Mouse (Mus musculus): ENCODE data around the gene H2-Ob. TPM values are rescaled to one million over a fixed set of nuclear protein-coding genes. Genes with fewer than 3 reads are reported as not detected.

The H2-Ob gene
- polyA plus RNA-seq, 1 experiment from 2014 or later = 0.33 TPM

GRCm38 (mm10) chr17:34280499-34281038 is 41.9 kb downstream of the H2-Ob start:
- no peak for ATAC-seq
- WGBS = 60% methylated on average over 1 of the region's 1 CpGs
- Histone ChIP-seq H3K27ac (ENCODE audit: low read depth, low read length) (no peak overlapping the region), H3K4me1 (ENCODE audit: control insufficient read depth, insufficient read depth, low read depth, low read length) (no peaks in the 10 kb centered on the region), H3K27me3 (replicated peaks; ENCODE audit: control insufficient read depth, insufficient read depth, low read length) (no peaks in the 10 kb centered on the region; the same call in 1 of the 2 replicates), H3K4me2 (ENCODE audit: low read length) (no peak overlapping the region), H3K4me3 (ENCODE audit: low read length) (no peak overlapping the region), H3K9ac (ENCODE audit: low read depth, low read length) (no peak overlapping the region), H3K9me3 (ENCODE audit: control insufficient read depth, low read length) (peaks cover 2% of the 10 kb centered on the region; the same call in 1 of the 2 replicates), H3K36me3 (ENCODE audit: control insufficient read depth, insufficient read depth, low read length) (no peaks in the 10 kb centered on the region)

GRCm38 (mm10) chr17:34281836-34282235 is 43.1 kb downstream of the H2-Ob start:
- no peak overlapping the region for H3K27ac ChIP-seq (ENCODE audit: low read depth, low read length)
- H3K9me3 ChIP-seq (ENCODE audit: control insufficient read depth, low read length) = no peaks in the 10 kb centered on the region; the same call in 1 of the 2 replicates
- ATAC-seq = no peak
- no peak overlapping the region for H3K4me2 ChIP-seq (ENCODE audit: low read length)
- H3K4me3 ChIP-seq (ENCODE audit: low read length) = no peak overlapping the region
- WGBS = 89% methylated on average over 1 of the region's 1 CpGs
- H3K9ac ChIP-seq (ENCODE audit: low read depth, low read length) = no peak overlapping the region
- H3K4me1 ChIP-seq (ENCODE audit: control insufficient read depth, insufficient read depth, low read depth, low read length) = no peaks in the 10 kb centered on the region
- no peaks in the 10 kb centered on the region for H3K36me3 ChIP-seq (ENCODE audit: control insufficient read depth, insufficient read depth, low read length)
- H3K27me3 ChIP-seq (replicated peaks; ENCODE audit: control insufficient read depth, insufficient read depth, low read length) = no peaks in the 10 kb centered on the region; the same call in 1 of the 2 replicates

DNA sequence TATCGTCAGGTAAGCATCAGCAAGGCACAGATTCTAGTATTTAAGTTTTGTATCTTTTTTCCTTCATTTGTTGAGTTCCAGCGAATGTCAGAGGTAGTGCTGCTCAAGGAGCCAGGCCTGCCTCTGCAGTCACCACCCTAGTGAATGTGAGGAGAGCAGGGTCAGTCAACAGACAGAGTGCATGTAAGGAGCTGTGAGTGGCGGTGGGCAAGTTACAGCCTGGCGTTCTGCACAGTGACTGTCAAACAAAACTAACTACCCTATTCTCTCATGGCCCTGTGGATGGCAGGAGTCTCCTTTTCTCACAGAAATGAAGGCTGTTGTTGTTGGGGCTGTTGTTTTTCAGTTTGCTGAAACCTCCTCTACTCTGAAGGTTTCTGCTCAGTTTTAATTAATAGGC is 46.7 kb downstream of the H2-Ob start:
- Histone ChIP-seq H3K27ac (ENCODE audit: low read depth, low read length) (no peak overlapping the region), H3K9ac (ENCODE audit: low read depth, low read length) (no peak overlapping the region), H3K4me3 (ENCODE audit: low read length) (no peak overlapping the region), H3K4me2 (ENCODE audit: low read length) (no peak overlapping the region), H3K36me3 (ENCODE audit: control insufficient read depth, insufficient read depth, low read length) (no peaks in the 10 kb centered on the region), H3K27me3 (replicated peaks; ENCODE audit: control insufficient read depth, insufficient read depth, low read length) (no peaks in the 10 kb centered on the region; the same call in 1 of the 2 replicates), H3K9me3 (ENCODE audit: control insufficient read depth, low read length) (no peaks in the 10 kb centered on the region), H3K4me1 (ENCODE audit: control insufficient read depth, insufficient read depth, low read depth, low read length) (no peaks in the 10 kb centered on the region)
- 86% methylated on average over 4 of the region's 4 CpGs for WGBS
- ATAC-seq = no peak

DNA sequence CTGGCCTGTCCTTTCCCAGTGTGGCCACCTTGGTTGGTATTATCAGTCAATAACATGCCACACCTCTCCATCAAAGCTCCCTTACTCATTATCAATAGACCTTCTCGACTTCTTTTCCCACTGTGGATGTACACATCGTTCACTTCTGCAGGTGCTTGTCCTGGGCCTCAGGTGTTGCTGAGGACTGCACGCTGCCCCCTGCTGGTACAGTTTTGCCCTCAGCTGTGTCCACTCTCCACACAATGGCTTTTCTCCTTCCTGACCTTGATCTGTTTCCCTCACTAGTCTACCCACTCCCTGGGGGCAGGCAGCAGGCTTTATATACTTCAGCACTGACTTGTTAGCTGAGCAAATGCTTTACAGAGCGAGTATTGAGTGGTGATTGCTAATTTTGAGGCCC is 47.1 kb downstream of the H2-Ob start:
- no peak for ATAC-seq
- 45% methylated on average over 4 of the region's 4 CpGs for WGBS
- H3K4me3 ChIP-seq (ENCODE audit: low read length) = no peak overlapping the region

DNA sequence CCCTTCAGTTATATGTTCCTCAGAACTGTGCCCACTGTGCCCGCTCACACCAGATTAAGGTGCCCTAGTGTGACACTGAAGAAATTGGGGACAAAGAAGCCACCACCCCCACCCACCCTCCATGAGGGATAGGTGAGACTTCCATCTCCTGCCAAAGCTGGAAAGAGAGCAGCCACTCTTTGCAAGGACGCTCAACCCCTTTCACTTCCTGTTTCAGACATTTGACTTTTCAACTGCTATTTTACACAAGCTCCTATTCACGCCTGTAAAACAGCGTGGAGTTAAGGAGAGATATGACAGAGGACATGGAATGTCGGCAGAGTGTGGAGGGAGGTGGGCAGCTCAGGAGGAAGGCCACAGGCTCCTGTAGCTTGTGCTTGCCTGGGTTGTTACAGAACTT is 47.8 kb downstream of the H2-Ob start:
- no peaks in the 10 kb centered on the region for H3K4me1 ChIP-seq (ENCODE audit: control insufficient read depth, insufficient read depth, low read depth, low read length)
- no peak for ATAC-seq
- no peak overlapping the region for H3K4me3 ChIP-seq (ENCODE audit: low read length)
- H3K27me3 ChIP-seq (replicated peaks; ENCODE audit: control insufficient read depth, insufficient read depth, low read length) = no peaks in the 10 kb centered on the region
- no peak overlapping the region for H3K9ac ChIP-seq (ENCODE audit: low read depth, low read length)
- H3K4me2 ChIP-seq (ENCODE audit: low read length) = no peak overlapping the region
- WGBS = 83% methylated on average over 5 of the region's 5 CpGs
- no peak overlapping the region for H3K27ac ChIP-seq (ENCODE audit: low read depth, low read length)
- H3K36me3 ChIP-seq (ENCODE audit: control insufficient read depth, insufficient read depth, low read length) = no peaks in the 10 kb centered on the region
- H3K9me3 ChIP-seq (ENCODE audit: control insufficient read depth, low read length) = no peaks in the 10 kb centered on the region

More for the DNA sequence above, 47.1 kb downstream of the H2-Ob start:
- Histone ChIP-seq H3K9ac (ENCODE audit: low read depth, low read length) (no peak overlapping the region), H3K27ac (ENCODE audit: low read depth, low read length) (no peak overlapping the region), H3K27me3 (replicated peaks; ENCODE audit: control insufficient read depth, insufficient read depth, low read length) (no peaks in the 10 kb centered on the region; the same call in 1 of the 2 replicates), H3K36me3 (ENCODE audit: control insufficient read depth, insufficient read depth, low read length) (no peaks in the 10 kb centered on the region), H3K9me3 (ENCODE audit: control insufficient read depth, low read length) (no peaks in the 10 kb centered on the region), H3K4me1 (ENCODE audit: control insufficient read depth, insufficient read depth, low read depth, low read length) (no peaks in the 10 kb centered on the region), H3K4me2 (ENCODE audit: low read length) (no peak overlapping the region)

- ATAC-seq = no peak
- Histone ChIP-seq H3K9ac (ENCODE audit: low read depth, low read length) (no peak overlapping the region), H3K27me3 (replicated peaks; ENCODE audit: control insufficient read depth, insufficient read depth, low read length) (no peaks in the 10 kb centered on the region), H3K27ac (ENCODE audit: low read depth, low read length) (no peak overlapping the region), H3K4me1 (ENCODE audit: control insufficient read depth, insufficient read depth, low read depth, low read length) (no peaks in the 10 kb centered on the region), H3K9me3 (ENCODE audit: control insufficient read depth, low read length) (no peaks in the 10 kb centered on the region), H3K4me2 (ENCODE audit: low read length) (no peak overlapping the region), H3K36me3 (ENCODE audit: control insufficient read depth, insufficient read depth, low read length) (no peaks in the 10 kb centered on the region), H3K4me3 (ENCODE audit: low read length) (no peak overlapping the region)
- WGBS = 72% methylated on average over 6 of the region's 6 CpGs
Observed at GRCm38 (mm10) chr17:34286999-34287398, 48.3 kb downstream of the H2-Ob start.

DNA sequence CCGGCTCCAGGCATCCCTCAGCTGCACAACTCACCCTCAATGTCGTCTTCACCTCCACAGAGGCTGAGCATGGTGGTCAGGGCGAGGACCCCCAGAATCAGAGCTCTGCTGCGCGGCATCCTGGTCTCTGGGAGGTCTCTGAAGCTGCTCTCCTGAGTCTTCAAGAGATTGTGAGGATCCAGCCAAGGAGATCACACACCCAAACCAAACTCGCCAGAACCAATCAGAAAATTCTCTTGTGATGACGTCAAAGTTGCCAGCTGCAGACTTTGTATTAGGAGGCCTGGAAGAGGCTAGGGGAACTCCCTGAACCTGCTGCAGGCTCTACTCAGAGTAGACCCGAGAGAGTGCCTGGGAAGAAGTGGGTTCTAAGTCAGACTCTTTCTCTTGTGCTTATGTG is 48.9 kb downstream of the H2-Ob start, which contains the start of gene H2-Aa:
H2-Aa (minus strand) TSS at position 176 of the 400 bp plus-strand sequence.
- H3K27me3 ChIP-seq (replicated peaks; ENCODE audit: control insufficient read depth, insufficient read depth, low read length) = no peaks in the 10 kb centered on the region
- no peaks in the 10 kb centered on the region for H3K9me3 ChIP-seq (ENCODE audit: control insufficient read depth, low read length)
- H3K4me2 ChIP-seq (ENCODE audit: low read length) = no peak within 1 kb of the TSS
- H3K36me3 ChIP-seq (ENCODE audit: control insufficient read depth, insufficient read depth, low read length) = no peaks in the 10 kb centered on the region
- no peak within 1 kb of the TSS for H3K9ac ChIP-seq (ENCODE audit: low read depth, low read length)
- no peak within 1 kb of the TSS for H3K4me3 ChIP-seq (ENCODE audit: low read length)
- 15% methylated on average over 8 of the region's 8 CpGs for WGBS
- no peak for ATAC-seq
- H3K4me1 ChIP-seq (ENCODE audit: control insufficient read depth, insufficient read depth, low read depth, low read length) = no peaks in the 10 kb centered on the region
- no peak within 1 kb of the TSS for H3K27ac ChIP-seq (ENCODE audit: low read depth, low read length)

DNA sequence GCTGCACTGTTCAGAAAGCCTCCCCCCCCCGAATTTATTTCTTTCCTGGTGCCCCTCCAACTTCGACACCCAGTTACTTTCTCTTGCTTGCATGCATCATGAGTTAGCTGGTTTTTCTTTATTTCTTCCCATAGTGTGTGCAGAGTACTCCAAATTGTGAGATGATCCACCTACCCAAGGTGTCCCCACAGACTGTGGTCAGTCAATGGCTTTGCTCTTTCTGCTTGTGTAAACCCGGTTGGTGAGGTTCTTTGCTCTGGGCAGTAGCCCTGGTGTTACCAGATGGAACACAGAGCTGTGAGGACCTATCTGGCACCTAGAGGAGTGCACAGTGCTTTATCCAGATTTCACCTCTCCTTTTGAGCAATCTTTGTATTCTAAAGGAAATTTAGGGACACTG is 49.4 kb downstream of the H2-Ob start:
- WGBS = 75% methylated on average over 3 of the region's 3 CpGs
- H3K4me2 ChIP-seq (ENCODE audit: low read length) = no peak overlapping the region
- H3K36me3 ChIP-seq (ENCODE audit: control insufficient read depth, insufficient read depth, low read length) = no peaks in the 10 kb centered on the region
- no peak for ATAC-seq
- no peaks in the 10 kb centered on the region for H3K27me3 ChIP-seq (replicated peaks; ENCODE audit: control insufficient read depth, insufficient read depth, low read length)
- H3K9me3 ChIP-seq (ENCODE audit: control insufficient read depth, low read length) = no peaks in the 10 kb centered on the region
- H3K9ac ChIP-seq (ENCODE audit: low read depth, low read length) = no peak overlapping the region
- no peak overlapping the region for H3K4me3 ChIP-seq (ENCODE audit: low read length)
- no peaks in the 10 kb centered on the region for H3K4me1 ChIP-seq (ENCODE audit: control insufficient read depth, insufficient read depth, low read depth, low read length)
- H3K27ac ChIP-seq (ENCODE audit: low read depth, low read length) = no peak overlapping the region

DNA sequence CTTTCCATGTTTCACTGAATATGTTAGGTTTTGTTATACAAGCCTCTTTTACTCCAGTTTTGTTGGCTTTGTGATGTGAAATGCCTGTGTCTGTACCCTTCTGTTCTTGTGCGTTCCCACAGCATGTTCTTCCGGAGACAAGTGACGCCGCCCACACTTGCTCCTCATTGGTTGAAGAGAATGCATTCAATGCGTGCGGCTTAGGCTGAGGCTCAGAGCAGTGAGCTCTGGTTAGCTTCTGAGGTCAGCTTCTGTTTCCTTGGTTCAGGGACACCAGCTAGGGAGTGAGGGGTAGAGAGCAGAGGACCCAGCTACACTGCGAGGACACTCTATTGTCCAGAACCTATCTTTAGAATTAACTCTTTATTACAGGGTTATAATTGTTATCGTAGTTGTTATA is 52.9 kb downstream of the H2-Ob start:
- H3K27me3 ChIP-seq (replicated peaks; ENCODE audit: control insufficient read depth, insufficient read depth, low read length) = no peaks in the 10 kb centered on the region
- H3K4me3 ChIP-seq (ENCODE audit: low read length) = no peak overlapping the region
- no peak overlapping the region for H3K9ac ChIP-seq (ENCODE audit: low read depth, low read length)
- H3K4me1 ChIP-seq (ENCODE audit: control insufficient read depth, insufficient read depth, low read depth, low read length) = no peaks in the 10 kb centered on the region
- peak; percentile 92 for ATAC-seq
- no peaks in the 10 kb centered on the region for H3K36me3 ChIP-seq (ENCODE audit: control insufficient read depth, insufficient read depth, low read length)
- H3K4me2 ChIP-seq (ENCODE audit: low read length) = 0 out of 2 replicates have a peak overlapping the region, but pooled peaks have one; percentile 2
- no peak overlapping the region for H3K27ac ChIP-seq (ENCODE audit: low read depth, low read length)
- no peaks in the 10 kb centered on the region for H3K9me3 ChIP-seq (ENCODE audit: control insufficient read depth, low read length)
- 16% methylated on average over 8 of the region's 8 CpGs for WGBS
